ENCODE assay signal across 8 mouse cellular contexts in genomic region chr10:17331607-17332008, GRCm38 (mm10).
DNase-seq lines count a peak whose midpoint lies in the region; ATAC-seq and TF ChIP-seq lines count a peak whose summit lies in the region.

No protein-coding gene starts in this region.

- H3K4me1 ChIP-seq in forebrain, embryonic 13.5 days: peaks cover 38% of the 10 kb centered on the region
- H3K4me1 ChIP-seq in intestine, embryonic 16.5 days (ENCODE audit: control insufficient read depth, insufficient read depth, low read length): peaks cover 3% of the 10 kb centered on the region; the same call in 1 of the 2 replicates
- peaks cover 46% of the 10 kb centered on the region for H3K4me1 ChIP-seq in midbrain, embryonic 10.5 days
- H3K4me1 ChIP-seq in stomach, postnatal 0 days (replicated peaks; ENCODE audit: control insufficient read depth, insufficient read depth): no peaks in the 10 kb centered on the region

- H3K9me3 ChIP-seq in forebrain, embryonic 13.5 days (replicated peaks): no peaks in the 10 kb centered on the region
- H3K9me3 ChIP-seq in intestine, embryonic 16.5 days (ENCODE audit: control insufficient read depth, low read length): no peaks in the 10 kb centered on the region
- no peaks in the 10 kb centered on the region for H3K9me3 ChIP-seq in midbrain, embryonic 10.5 days (replicated peaks)
- no peaks in the 10 kb centered on the region for H3K9me3 ChIP-seq in stomach, postnatal 0 days (ENCODE audit: control insufficient read depth, low read length)

- WGBS in forebrain, embryonic 13.5 days: 0% methylated on average over 7 of the region's 7 CpGs
- WGBS in intestine, embryonic 16.5 days: 4% methylated on average over 7 of the region's 7 CpGs
- WGBS in midbrain, embryonic 10.5 days: under 1% methylated on average over 7 of the region's 7 CpGs
- 8% methylated on average over 7 of the region's 7 CpGs for WGBS in stomach, postnatal 0 days

- H3K36me3 ChIP-seq in forebrain, embryonic 13.5 days (ENCODE audit: poor library complexity, severe bottlenecking): no peaks in the 10 kb centered on the region
- H3K36me3 ChIP-seq in intestine, embryonic 16.5 days (ENCODE audit: control insufficient read depth, insufficient read depth, low read length): no peaks in the 10 kb centered on the region
- H3K36me3 ChIP-seq in midbrain, embryonic 10.5 days: no peaks in the 10 kb centered on the region
- H3K36me3 ChIP-seq in stomach, postnatal 0 days (ENCODE audit: control insufficient read depth, insufficient read depth, low read length): no peaks in the 10 kb centered on the region

- intact Hi-C loops in heart, postnatal 25 days (cut with DNase I): no loop called here
- intact Hi-C loops in gastrocnemius, postnatal 14 days (cut with DNase I; ENCODE audit: low total_unique reads): no loop called here

- H3K4me2 ChIP-seq in forebrain, embryonic 13.5 days: peak overlapping the region; percentile 65
- peak overlapping the region; percentile 49 for H3K4me2 ChIP-seq in intestine, embryonic 16.5 days (ENCODE audit: low read depth, low read length)
- peak overlapping the region; percentile 53 for H3K4me2 ChIP-seq in stomach, postnatal 0 days (replicated peaks; ENCODE audit: low read depth)

- H3K27me3 ChIP-seq in forebrain, embryonic 13.5 days: no peaks in the 10 kb centered on the region
- no peaks in the 10 kb centered on the region for H3K27me3 ChIP-seq in intestine, embryonic 16.5 days (replicated peaks; ENCODE audit: control insufficient read depth, insufficient read depth, low read length)
- no peaks in the 10 kb centered on the region for H3K27me3 ChIP-seq in midbrain, embryonic 10.5 days (ENCODE audit: low read depth, poor library complexity, severe bottlenecking)
- H3K27me3 ChIP-seq in stomach, postnatal 0 days (ENCODE audit: control insufficient read depth, insufficient read depth, low read length): no peaks in the 10 kb centered on the region

- TF ChIP-seq CTCF in stomach, postnatal 0 days (IDR thresholded peaks at IDR 0.05; ENCODE audit: low read depth): no peak

- no peak for TF ChIP-seq EP300 in stomach, postnatal 0 days (optimal IDR thresholded peaks at IDR 0.05)

- peak; percentile 77 for ATAC-seq in forebrain, embryonic 13.5 days
- ATAC-seq in intestine, embryonic 16.5 days: no peak
- ATAC-seq in stomach, postnatal 0 days (ENCODE audit: low FRiP score, low TSS enrichment): no peak

- peak overlapping the region; percentile 61 for H3K9ac ChIP-seq in forebrain, embryonic 13.5 days
- H3K9ac ChIP-seq in intestine, embryonic 16.5 days (ENCODE audit: low read depth, low read length): peak overlapping the region; percentile 12; the same call in 1 of the 2 replicates
- H3K9ac ChIP-seq in stomach, postnatal 0 days (ENCODE audit: low read length): peak overlapping the region; percentile 41

- H3K27ac ChIP-seq in forebrain, embryonic 13.5 days: peak overlapping the region; percentile 94
- H3K27ac ChIP-seq in intestine, embryonic 16.5 days (ENCODE audit: low read length): no peak overlapping the region
- H3K27ac ChIP-seq in midbrain, embryonic 10.5 days (replicated peaks): peak overlapping the region; percentile 92
- no peak overlapping the region for H3K27ac ChIP-seq in stomach, postnatal 0 days (replicated peaks)

- H3K4me3 ChIP-seq in forebrain, embryonic 13.5 days: peak overlapping the region; percentile 40
- peak overlapping the region; percentile 30 for H3K4me3 ChIP-seq in intestine, embryonic 16.5 days (ENCODE audit: low read length)
- H3K4me3 ChIP-seq in midbrain, embryonic 10.5 days: peak overlapping the region; percentile 53
- H3K4me3 ChIP-seq in stomach, postnatal 0 days (ENCODE audit: low read depth, low read length): peak overlapping the region; percentile 30

- DNase-seq in heart, adult 11 months: peak; percentile 81
- no peak for DNase-seq in heart, postnatal 25 days (ENCODE audit: low spot score)
- DNase-seq in brain, embryonic 18.5 days (ENCODE audit: low read depth, low spot score): peak; percentile 36
- DNase-seq in midbrain, embryonic 10.5 days (ENCODE audit: low spot score): peak; percentile 66
- peak; percentile 20 for DNase-seq in stomach, postnatal 0 days (ENCODE audit: low spot score)
- no peak for DNase-seq in gastrocnemius, postnatal 14 days

Comparison
In these comparisons a context has a peak if more than half of its experiments do, and no peak if none do; other contexts are left out.
1. DNase-seq: peak in heart, adult 11 months (single experiment), brain, embryonic 18.5 days (single experiment), midbrain, embryonic 10.5 days (single experiment) and stomach, postnatal 0 days (single experiment); none in heart, postnatal 25 days (single experiment) and gastrocnemius, postnatal 14 days (single experiment).
2. H3K27ac ChIP-seq: peak in forebrain, embryonic 13.5 days (single experiment) and midbrain, embryonic 10.5 days (single experiment); none in intestine, embryonic 16.5 days (single experiment) and stomach, postnatal 0 days (single experiment).
3. Peak in every context shown above with its lines, with median percentiles within 50 percentile points of each other: H3K4me2 ChIP-seq, H3K4me3 ChIP-seq and H3K9ac ChIP-seq.